Mouse (Mus musculus) hindbrain, postnatal 0 days (tissue): Measurements from ENCODE around the gene Psd. TPM values are rescaled to one million over a fixed set of nuclear protein-coding genes. Genes with fewer than 3 reads are reported as not detected.
A peak's percentile ranks its signal among the peaks of the same experiment; 100 is the strongest.

Source experiments
- ATAC-seq: fragments of 200-750 bp; cut with Nextera tagmentation; 2 replicates; pipeline ENCODE4 v1.8.0; 2017; ENCODE audit warnings: mild to moderate bottlenecking, moderate TSS enrichment, moderate library complexity
- DNase-seq: peaks from one replicate; pipeline ENCODE4 v3.0.0-alpha.2; 2015; ENCODE audit warnings: low spot score
- H3K27ac ChIP-seq: fragments of 300-500 bp; sonication (generic); 2 replicates; pipeline ENCODE4 v1.5.1; 2014; ENCODE audit warnings: mild to moderate bottlenecking
- H3K27me3 ChIP-seq: fragments of 300-500 bp; sonication (generic); 2 replicates; pipeline ENCODE4 v1.6.1; 2014; ENCODE audit warnings: low read length, mixed read lengths; ENCODE audit not compliant: insufficient read depth
- H3K36me3 ChIP-seq: fragments of 300-500 bp; sonication (generic); 2 replicates; pipeline ENCODE4 v1.6.1; 2014; ENCODE audit warnings: low read length, mixed read lengths; ENCODE audit not compliant: insufficient read depth
- H3K4me1 ChIP-seq: fragments of 300-500 bp; sonication (generic); 2 replicates; pipeline ENCODE4 v1.6.1; 2014; ENCODE audit warnings: antibody characterized with exemption, low read length, mixed read lengths; ENCODE audit not compliant: insufficient read depth
- H3K4me2 ChIP-seq: fragments of 300-500 bp; sonication (generic); 2 replicates; pipeline ENCODE4 v1.6.1; 2014; ENCODE audit warnings: low read depth, mild to moderate bottlenecking, low read length, moderate library complexity, mixed read lengths
- H3K4me3 ChIP-seq: fragments of 300-500 bp; sonication (generic); 2 replicates; pipeline ENCODE4 v1.5.1; 2014; ENCODE audit warnings: low read length
- H3K9ac ChIP-seq: fragments of 300-500 bp; sonication (generic); replicated peaks from 2 replicates; pipeline ENCODE4 v1.6.1; 2014; ENCODE audit warnings: mild to moderate bottlenecking, low read length, moderate library complexity, mixed read lengths
- H3K9me3 ChIP-seq: fragments of 300-500 bp; sonication (generic); 2 replicates; pipeline ENCODE4 v1.6.1; 2016; ENCODE audit warnings: low read length, mixed read lengths
- CTCF ChIP-seq: IDR thresholded peaks from 2 replicates; pipeline ENCODE4 v1.5.1; 2016; ENCODE audit warnings: antibody characterized with exemption, control low read depth, low read depth
- WGBS: fragments of 180-500 bp; shearing (Covaris S2); extraction: QIAGEN DNeasy Blood & Tissue Kit; methylation state at CpG from one replicate; pipeline ENCODE4 v1.1.7; 2014; 5-methylcytosine and 5-hydroxymethylcytosine counted together
- polyA plus RNA-seq: library from polyadenylated mRNA; unstranded; fragments of >200 nt; fragmentation: Nextera tagmentation; extraction: Ambion mirVana; gene quantifications from 2 replicates; pipeline ENCODE4 v1.2.1, GENCODE M21; 2015
- total RNA-seq: library from RNA; depleted of rRNA; stranded (reverse); fragments of >200 nt; gene quantifications from 2 replicates; pipeline ENCODE4 v1.2.3, GENCODE M21; 2014

Psd gene
- total and polyA plus RNA-seq, 2 experiments from 2014 or later, result 123 to 380 TPM

GRCm38 (mm10) chr19:46306751-46307289 is 20.1 kb downstream of the Psd start:
- Histone ChIP-seq H3K4me3 (no peak overlapping the region), H3K9me3 (no peaks in the 10 kb centered on the region), H3K27ac (no peak overlapping the region), H3K36me3 (peaks cover 8% of the 10 kb centered on the region; the same call in 1 of the 2 replicates), H3K4me2 (no peak overlapping the region), H3K27me3 (0 out of 2 replicates have a peak, but pooled peaks cover 4% of the 10 kb centered on the region), H3K9ac (no peak overlapping the region), H3K4me1 (peaks cover 6% of the 10 kb centered on the region; the same call in 1 of the 2 replicates)
- ATAC-seq, result no peak
- no peak for DNase-seq
- WGBS, result 91% methylated on average over 9 of the region's 9 CpGs
- TF ChIP-seq CTCF, result no peak

- Histone ChIP-seq H3K27me3 (0 out of 2 replicates have a peak, but pooled peaks cover 4% of the 10 kb centered on the region), H3K4me1 (peaks cover 6% of the 10 kb centered on the region; the same call in 1 of the 2 replicates), H3K36me3 (peaks cover 4% of the 10 kb centered on the region; the same call in 1 of the 2 replicates), H3K4me3 (0 out of 2 replicates have a peak overlapping the region, but pooled peaks have one; percentile 38), H3K27ac (no peak overlapping the region), H3K9ac (no peak overlapping the region), H3K9me3 (no peaks in the 10 kb centered on the region), H3K4me2 (peak overlapping the region; percentile 61)
- TF ChIP-seq CTCF, result no peak
- DNase-seq (no peak), ATAC-seq (no peak)
- 57% methylated on average over 5 of the region's 5 CpGs for WGBS
Measured at GRCm38 (mm10) chr19:46306268-46306610, 20.7 kb downstream of the Psd start.

- peak overlapping the region; percentile 38 for H3K4me3 ChIP-seq
- TF ChIP-seq CTCF, result no peak
- H3K36me3 ChIP-seq, result no peaks in the 10 kb centered on the region; the same call in 1 of the 2 replicates
- no peaks in the 10 kb centered on the region for H3K9me3 ChIP-seq
- H3K4me1 ChIP-seq, result peaks cover 6% of the 10 kb centered on the region; the same call in 1 of the 2 replicates
- peak overlapping the region; percentile 44 for H3K9ac ChIP-seq
- peak overlapping the region; percentile 41; the same call in 1 of the 2 replicates for H3K27ac ChIP-seq
- peak overlapping the region; percentile 61 for H3K4me2 ChIP-seq
- 0 out of 2 replicates have a peak, but pooled peaks cover 4% of the 10 kb centered on the region for H3K27me3 ChIP-seq
- ATAC-seq, result peak; percentile 46
- DNase-seq, result peak; percentile 80
- under 1% methylated on average over 42 of the region's 43 CpGs for WGBS
Measured at GRCm38 (mm10) chr19:46305432-46306267, 21.3 kb downstream of the Psd start.

- ATAC-seq (0 out of 2 replicates have a peak, but pooled peaks have one; percentile 3), DNase-seq (peak; percentile 38)
- Histone ChIP-seq H3K4me1 (peaks cover 6% of the 10 kb centered on the region; the same call in 1 of the 2 replicates), H3K9me3 (no peaks in the 10 kb centered on the region), H3K27ac (peak overlapping the region; percentile 41; the same call in 1 of the 2 replicates), H3K4me3 (peak overlapping the region; percentile 38), H3K4me2 (peak overlapping the region; percentile 61), H3K36me3 (no peaks in the 10 kb centered on the region), H3K27me3 (0 out of 2 replicates have a peak, but pooled peaks cover 4% of the 10 kb centered on the region), H3K9ac (peak overlapping the region; percentile 44)
- WGBS, result 0% methylated on average over 34 of the region's 34 CpGs
- TF ChIP-seq CTCF, result no peak
Measured at GRCm38 (mm10) chr19:46304908-46305333, 22.0 kb downstream of the Psd start.

GRCm38 (mm10) chr19:46304216-46304841 is 22.6 kb downstream of the Psd start, which contains the start of gene Nfkb2:
Nfkb2 (plus strand) TSS chr19:46304320.
- H3K4me3 ChIP-seq, result peak within 1 kb of the TSS; percentile 38
- peak; percentile 90 for TF ChIP-seq CTCF
- 0 out of 2 replicates have a peak, but pooled peaks cover 4% of the 10 kb centered on the region for H3K27me3 ChIP-seq
- H3K27ac ChIP-seq, result peak within 1 kb of the TSS; percentile 41; the same call in 1 of the 2 replicates
- H3K4me2 ChIP-seq, result peak within 1 kb of the TSS; percentile 61
- H3K9ac ChIP-seq, result peak within 1 kb of the TSS; percentile 44
- DNase-seq (peak; percentile 88), ATAC-seq (peak; percentile 89)
- no peaks in the 10 kb centered on the region for H3K36me3 ChIP-seq
- H3K4me1 ChIP-seq, result peaks cover 6% of the 10 kb centered on the region; the same call in 1 of the 2 replicates
- H3K9me3 ChIP-seq, result no peaks in the 10 kb centered on the region
- WGBS, result 1% methylated on average over 39 of the region's 39 CpGs
